Mouse (Mus musculus): ENCODE measurements at regions not wholly inside any gene's neighbourhood (a gene's known extent, or its start where the extent isn't known, plus 50 kb on each side); places are given as distances from the start of the nearest gene placed in this dataset.
A peak's percentile ranks its signal among the peaks of the same experiment; 100 is the strongest.

DNA sequence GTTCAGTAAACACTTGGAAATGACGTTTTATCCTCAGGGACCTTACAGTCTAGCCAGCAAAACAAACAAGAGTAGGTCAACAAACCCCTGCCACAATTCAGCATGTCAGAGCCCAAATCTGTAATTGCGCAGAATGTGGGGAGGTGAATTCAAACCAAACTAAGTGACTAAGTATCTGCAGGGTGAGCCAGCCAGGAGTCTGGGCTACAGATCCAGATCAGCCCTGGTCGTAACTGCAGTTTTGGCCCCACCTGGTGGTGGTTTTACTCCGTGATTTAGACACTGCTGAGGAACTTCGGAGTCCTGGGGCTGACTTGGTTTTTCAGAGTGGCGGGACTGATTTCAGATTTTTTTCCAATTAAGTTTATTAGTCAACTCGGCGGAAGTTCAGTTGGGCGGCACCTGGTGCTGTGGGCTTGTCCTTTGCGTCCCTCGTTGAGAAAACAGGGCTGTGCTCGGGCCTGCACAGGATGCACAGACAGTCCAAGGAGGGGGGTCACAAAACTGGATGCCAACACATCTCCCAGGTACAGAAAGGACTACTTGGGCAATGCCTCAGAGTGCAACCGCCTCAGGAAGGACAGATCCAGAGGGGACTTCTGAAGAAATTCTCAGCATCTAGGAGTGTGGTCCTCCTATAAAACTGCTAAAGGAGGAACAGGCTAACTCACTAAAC, 107.6 kb upstream of the 1700066M21Rik start:
- TF ChIP-seq CTCF (IDR thresholded peaks at IDR 0.05; ENCODE audit: insufficient read depth, low read depth, low read length) (peak; percentile 33; the same call in 1 of the 2 replicates), POLR2A (IDR thresholded peaks at IDR 0.05; ENCODE audit: insufficient read depth, low read depth, low read length) (no peak)
